Mouse (Mus musculus): Measurements from ENCODE around the gene Dmrt1.

The Dmrt1 gene

DNA sequence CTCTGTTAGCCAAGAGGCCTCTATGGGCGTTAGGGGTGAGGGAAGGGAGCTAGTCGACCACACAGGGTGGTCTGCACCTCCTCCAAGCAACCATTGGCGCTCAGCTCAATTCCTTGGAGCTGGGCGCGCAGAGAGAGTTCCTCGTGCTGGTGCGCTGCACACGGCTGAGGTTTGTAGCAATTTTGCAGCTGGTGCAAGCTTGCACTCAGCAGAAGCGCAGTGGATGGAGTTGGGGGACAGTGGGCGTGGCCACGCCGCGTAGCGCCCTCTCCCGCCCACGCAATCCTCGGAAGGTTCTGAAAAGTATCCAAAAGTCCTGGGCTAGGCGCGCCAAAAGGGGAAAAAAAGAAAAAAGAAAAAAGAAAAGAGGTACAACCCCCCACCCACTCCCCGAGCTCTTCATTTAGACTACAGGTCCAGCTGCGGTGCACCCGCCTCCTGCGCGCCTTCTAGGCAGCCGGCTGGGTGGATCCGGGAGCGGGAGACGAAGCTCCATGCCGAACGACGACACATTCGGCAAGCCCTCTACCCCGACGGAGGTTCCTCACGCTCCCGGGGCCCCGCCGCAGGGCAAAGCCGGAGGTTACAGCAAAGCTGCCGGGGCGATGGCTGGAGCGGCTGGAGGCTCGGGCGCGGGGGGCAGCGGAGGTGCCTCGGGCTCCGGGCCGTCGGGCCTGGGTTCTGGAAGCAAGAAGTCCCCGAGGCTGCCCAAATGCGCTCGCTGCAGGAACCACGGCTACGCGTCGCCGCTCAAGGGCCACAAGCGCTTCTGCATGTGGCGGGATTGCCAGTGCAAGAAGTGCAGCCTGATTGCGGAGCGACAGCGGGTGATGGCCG is at the start of gene Dmrt1:
TSS of gene Dmrt1 (plus strand) at position 259 of the 837 bp plus-strand sequence.
- no peak for DNase-seq (ENCODE audit: low read depth)

DNA sequence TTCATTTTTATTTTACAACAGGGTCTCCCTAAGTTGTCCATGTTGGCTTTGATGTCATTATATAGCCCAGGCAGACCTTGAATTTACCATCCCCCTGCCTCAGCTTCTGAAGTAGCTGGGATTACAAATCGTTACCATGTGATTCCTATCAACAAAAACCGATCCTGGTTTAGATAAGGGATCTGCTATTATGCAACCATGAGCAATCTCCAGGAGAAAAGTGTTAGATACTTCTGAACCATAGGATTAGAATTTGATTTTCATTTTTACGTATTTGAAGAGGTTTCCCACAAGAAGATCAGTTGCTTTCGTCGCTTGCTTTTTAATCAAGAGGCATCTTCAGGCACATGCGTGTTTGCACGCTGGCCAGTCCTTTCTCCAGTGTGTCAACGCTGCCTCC is 44.7 kb upstream of the Dmrt1 start:
- DNase-seq (ENCODE audit: low read depth), result no peak

DNA sequence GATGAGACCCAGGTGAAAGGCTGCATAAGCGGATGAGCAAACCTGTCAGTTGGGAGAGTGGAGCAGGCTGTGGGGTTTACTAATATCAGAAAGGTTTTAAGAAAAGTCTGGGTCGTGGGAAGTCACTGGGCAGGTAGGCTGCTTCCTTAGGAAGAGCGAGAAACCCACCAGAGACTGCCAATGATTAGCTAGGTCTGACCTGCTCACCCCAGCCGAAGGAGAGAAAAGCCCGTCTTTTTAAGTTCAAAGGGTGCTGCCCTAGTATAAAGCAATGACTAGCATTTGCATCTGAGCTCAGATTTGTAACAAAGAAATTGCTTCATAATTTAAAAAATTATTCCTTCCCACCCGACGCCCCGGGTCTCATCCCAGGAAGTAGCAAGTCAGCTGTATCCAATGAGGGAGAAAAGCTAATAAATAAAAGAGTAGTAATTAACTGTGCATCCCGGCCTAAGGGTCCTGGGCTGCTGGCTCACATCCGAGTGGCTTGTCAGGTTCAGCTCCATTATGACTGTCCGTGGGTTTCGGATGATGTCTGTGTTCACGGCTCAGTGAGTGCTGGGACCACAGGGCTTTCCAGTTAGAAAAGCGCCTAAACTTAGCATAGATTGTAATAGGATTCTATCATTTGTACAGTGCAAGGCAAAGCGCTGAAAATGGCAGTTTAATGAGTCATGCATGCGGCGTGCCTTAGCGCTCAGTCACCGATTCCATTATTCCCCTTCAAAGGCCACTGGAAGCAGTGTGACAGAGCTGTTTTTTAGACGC is 43.7 kb upstream of the Dmrt1 start:
- no peak for DNase-seq (ENCODE audit: low read depth)

- DNase-seq (ENCODE audit: low read depth), result peak; percentile 18
Measured at GRCm38 (mm10) chr19:25475806-25476205, 29.6 kb upstream of the Dmrt1 start.

GRCm38 (mm10) chr19:25479152-25479669 is 26.2 kb upstream of the Dmrt1 start:
- DNase-seq (ENCODE audit: low read depth), result no peak

DNA sequence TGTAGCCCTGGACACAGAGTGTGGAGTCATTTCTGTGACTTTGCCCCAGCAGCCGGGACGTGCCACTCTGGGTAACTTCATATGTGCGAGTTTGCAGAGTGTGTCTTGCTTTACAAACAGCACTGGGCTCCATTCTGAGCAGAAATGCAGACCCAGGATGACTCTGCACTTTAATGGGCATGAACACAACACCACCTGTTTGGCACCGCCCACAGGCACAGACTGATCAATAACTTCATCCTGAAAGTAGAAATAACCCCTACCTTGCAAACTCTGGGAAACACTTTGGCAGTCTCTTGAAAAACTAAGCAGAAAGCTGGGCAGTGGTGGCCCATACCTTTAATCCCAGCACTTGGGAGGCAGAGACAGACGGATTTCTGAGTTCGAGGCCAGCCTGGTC is 24.6 kb upstream of the Dmrt1 start:
- DNase-seq (ENCODE audit: low read depth), result no peak

GRCm38 (mm10) chr19:25486561-25486960 is 18.9 kb upstream of the Dmrt1 start:
- no peak for DNase-seq (ENCODE audit: low read depth)

GRCm38 (mm10) chr19:25487350-25487749 is 18.1 kb upstream of the Dmrt1 start:
- DNase-seq (ENCODE audit: low read depth), result no peak

GRCm38 (mm10) chr19:25488546-25488945 is 16.9 kb upstream of the Dmrt1 start:
- DNase-seq (ENCODE audit: low read depth), result no peak

- DNase-seq (ENCODE audit: low read depth), result no peak
Measured at GRCm38 (mm10) chr19:25489546-25489945, 15.9 kb upstream of the Dmrt1 start.

DNA sequence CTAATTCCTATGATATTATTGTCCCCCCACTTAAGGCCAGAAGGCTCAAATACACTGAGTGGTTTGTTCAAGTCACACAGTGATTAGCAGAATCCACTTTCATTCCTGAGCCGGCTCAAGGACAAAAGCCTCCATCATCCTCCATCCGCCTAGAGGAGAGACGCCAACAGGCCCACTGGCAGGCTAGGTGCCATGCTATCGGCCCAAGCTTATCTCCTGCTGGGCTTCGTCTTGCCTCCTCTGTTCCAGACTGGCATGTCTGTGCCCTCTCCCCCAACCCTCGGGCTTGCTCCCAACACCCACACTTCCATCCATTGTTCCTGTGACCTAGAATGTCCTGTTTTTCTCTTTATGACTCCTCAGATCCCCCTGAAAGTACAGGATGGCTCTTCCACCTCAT is 8.0 kb upstream of the Dmrt1 start:
- no peak for DNase-seq (ENCODE audit: low read depth)

- peak; percentile 27 for DNase-seq (ENCODE audit: low read depth)
Measured at GRCm38 (mm10) chr19:25504878-25505277, 540 bp upstream of the Dmrt1 start.

DNA sequence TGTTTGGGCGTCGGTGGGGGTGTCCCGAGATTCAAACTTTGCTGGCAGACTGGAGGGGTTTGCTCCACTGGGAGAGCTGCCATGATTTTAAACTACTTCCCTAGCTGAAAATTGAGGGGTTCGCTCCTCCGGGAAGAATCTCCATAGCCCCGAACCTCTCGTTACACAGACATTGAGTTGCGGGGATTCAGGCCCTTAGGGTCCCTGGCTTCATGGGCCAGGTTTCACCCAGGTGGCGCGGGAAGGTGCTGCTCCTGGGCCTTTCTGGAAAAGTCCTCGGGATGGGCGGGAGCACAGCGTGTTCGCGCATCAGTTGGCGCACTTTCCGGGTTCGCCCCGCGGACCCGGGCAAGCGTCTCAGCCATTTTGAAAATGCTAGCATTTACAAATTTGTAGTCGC is 1.2 kb downstream of the Dmrt1 start:
- DNase-seq (ENCODE audit: low read depth), result no peak

GRCm38 (mm10) chr19:25514986-25515530 is 9.6 kb downstream of the Dmrt1 start:
- DNase-seq (ENCODE audit: low read depth), result no peak

DNA sequence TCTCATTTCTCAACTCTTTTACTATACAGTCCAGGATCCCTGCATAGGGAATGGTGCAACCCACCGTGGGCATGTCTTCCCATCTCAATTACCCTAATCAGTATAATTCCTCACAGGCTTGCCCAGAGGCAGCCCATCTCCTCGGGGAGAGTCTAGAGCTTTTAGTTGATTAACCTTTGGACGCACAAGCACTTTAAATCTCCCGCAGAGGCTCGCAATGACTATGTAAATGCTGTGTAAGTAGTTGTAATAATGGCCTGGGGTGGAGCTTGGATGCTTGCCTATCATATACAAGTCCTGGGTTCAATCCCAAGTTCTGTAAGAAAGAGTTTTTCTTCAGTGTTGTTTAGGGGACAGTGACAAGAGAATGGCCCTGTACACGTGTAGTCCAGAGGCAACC is 18.7 kb downstream of the Dmrt1 start:
- DNase-seq (ENCODE audit: low read depth), result no peak

DNA sequence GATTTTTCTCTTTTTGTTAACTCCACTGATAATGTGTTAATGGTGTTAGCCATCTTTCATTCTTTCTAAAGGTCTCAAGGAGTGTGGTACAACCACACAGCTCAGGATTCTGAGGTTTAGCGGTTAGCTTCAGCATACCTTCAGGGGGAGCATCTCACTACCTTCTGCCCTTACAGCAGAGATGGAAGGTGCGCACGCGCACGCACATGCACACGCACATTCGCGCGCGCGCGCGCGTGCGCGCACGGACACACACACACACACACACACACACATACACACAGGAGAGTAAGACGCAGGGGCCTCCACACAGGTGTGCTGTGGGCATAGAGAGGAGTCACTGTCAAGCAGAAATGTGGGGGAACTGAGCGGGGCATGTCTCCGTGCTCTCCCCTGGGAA is 20.3 kb downstream of the Dmrt1 start:
- DNase-seq (ENCODE audit: low read depth), result no peak

- no peak for DNase-seq (ENCODE audit: low read depth)
Measured at GRCm38 (mm10) chr19:25529673-25530072, 24.3 kb downstream of the Dmrt1 start.

- DNase-seq (ENCODE audit: low read depth), result peak; percentile 49
Measured at GRCm38 (mm10) chr19:25545714-25546340, 40.4 kb downstream of the Dmrt1 start.

DNA sequence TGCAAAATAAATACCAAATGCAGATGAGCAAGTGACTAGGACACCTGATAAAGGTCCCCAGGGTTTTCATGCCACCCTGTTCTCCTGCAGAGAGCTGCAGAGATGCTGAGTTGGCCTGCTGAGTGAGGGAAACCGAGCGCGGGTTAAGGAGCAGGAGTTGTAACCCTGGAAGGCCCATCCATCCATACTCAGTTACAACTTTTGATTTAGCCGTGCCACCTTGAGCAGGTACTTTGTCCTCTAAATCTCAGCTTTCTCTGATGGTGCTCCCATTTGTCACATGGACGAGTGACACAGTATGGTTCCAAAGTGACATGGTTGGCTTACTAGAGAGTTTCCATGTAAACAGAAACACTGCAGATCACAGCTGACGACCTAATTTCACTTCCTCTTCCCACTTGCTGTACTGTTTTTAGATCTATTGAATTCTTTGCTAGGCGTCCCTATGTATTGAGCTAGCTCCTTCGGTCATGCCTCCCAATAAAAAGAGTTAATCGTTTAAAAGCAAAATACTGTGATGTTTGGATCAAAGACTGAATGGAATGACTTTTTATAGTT is 41.7 kb downstream of the Dmrt1 start:
- no peak for DNase-seq (ENCODE audit: low read depth)

- no peak for DNase-seq (ENCODE audit: low read depth)
Measured at GRCm38 (mm10) chr19:25550346-25550745, 44.9 kb downstream of the Dmrt1 start.

DNA sequence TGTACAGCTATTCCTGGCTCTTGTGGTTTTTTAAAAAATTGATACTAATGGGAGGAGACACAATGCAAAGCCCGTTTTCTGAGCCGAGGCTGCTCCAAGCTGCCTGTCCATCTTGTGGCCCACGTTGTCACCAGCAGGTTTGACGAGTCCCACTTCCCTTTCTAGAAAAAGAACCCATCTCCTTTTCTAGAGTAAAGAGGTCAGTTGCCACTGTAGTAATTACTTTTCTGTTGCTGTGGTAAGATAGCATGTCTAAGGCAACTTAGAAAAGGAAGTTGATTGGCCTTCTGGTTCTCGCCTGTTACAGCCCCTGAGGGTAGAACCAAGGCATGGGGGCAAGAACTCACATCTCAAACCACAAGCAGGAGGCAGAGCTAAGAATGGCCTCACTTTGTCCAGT is 45.6 kb downstream of the Dmrt1 start:
- DNase-seq (ENCODE audit: low read depth), result no peak

GRCm38 (mm10) chr19:25564430-25564829 is 59.0 kb downstream of the Dmrt1 start:
- no peak for DNase-seq (ENCODE audit: low read depth)

Data from 416B (cell line).